Mouse (Mus musculus): ENCODE measurements at regions not wholly inside any gene's neighbourhood (a gene's known extent, or its start where the extent isn't known, plus 50 kb on each side); places are given as distances from the start of the nearest gene placed in this dataset.

DNA sequence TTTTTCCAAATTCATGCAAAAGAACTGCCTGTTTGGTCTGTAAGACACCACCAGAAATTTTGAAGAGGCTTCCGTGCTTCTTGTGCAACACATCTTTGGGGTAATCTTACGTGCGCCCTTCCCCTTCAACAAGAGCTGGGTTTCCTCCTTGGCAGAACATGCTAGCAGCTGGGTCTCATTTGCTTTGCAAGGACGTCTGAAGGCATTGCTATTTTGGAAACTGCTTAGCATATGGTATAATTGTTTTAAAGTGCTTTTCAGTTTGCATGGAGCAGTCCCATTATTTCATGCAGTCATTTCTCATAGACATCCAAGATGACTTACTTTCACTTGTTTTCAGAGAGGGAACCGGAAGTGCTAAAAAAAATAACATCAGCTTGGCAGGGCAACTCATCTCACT lies 336.8 kb upstream of the Ubash3b start:
- no peak for TF ChIP-seq POLR2A (IDR thresholded peaks at IDR 0.05; ENCODE audit: insufficient read depth, low read depth, low read length)
- no peak for TF ChIP-seq CTCF (IDR thresholded peaks at IDR 0.05; ENCODE audit: insufficient read depth, low read depth, low read length)
